8 mouse cellular contexts compared by ENCODE assay signal in genomic region chr8:116922060-116922757, GRCm38 (mm10). TPM values are rescaled to one million over a fixed set of nuclear protein-coding genes. Genes with fewer than 3 reads are reported as not detected.
A peak's percentile ranks its signal among the peaks of the same experiment; 100 is the strongest.
DNase-seq lines count a peak whose midpoint lies in the region; ATAC-seq and TF ChIP-seq lines count a peak whose summit lies in the region.

No protein-coding gene starts in this region.

- 24% methylated on average over 17 of the region's 17 CpGs for WGBS in kidney, embryonic 16.5 days
- 34% methylated on average over 17 of the region's 17 CpGs for WGBS in hindbrain, embryonic 13.5 days
- 36% methylated on average over 17 of the region's 17 CpGs for WGBS in midbrain, embryonic 13.5 days

- H3K4me1 ChIP-seq in kidney, embryonic 16.5 days (ENCODE audit: insufficient read depth, low read length), result peaks cover 11% of the 10 kb centered on the region
- H3K4me1 ChIP-seq in cortical plate, adult 2 months (ENCODE audit: control insufficient read depth, insufficient read depth, low read length), result no peaks in the 10 kb centered on the region
- peaks cover 17% of the 10 kb centered on the region for H3K4me1 ChIP-seq in hindbrain, embryonic 13.5 days (replicated peaks)
- peaks cover 17% of the 10 kb centered on the region for H3K4me1 ChIP-seq in midbrain, embryonic 13.5 days (replicated peaks)

- no peak; the same call in 1 of the 2 replicates for TF ChIP-seq POLR2A in cortical plate, adult 2 months (IDR thresholded peaks at IDR 0.05; ENCODE audit: extremely low read depth, insufficient read depth, low read length)

- peak overlapping the region; percentile 81 for H3K4me2 ChIP-seq in kidney, embryonic 16.5 days (replicated peaks; ENCODE audit: low read depth, low read length)
- H3K4me2 ChIP-seq in hindbrain, embryonic 13.5 days, result peak overlapping the region; percentile 77
- peak overlapping the region; percentile 75 for H3K4me2 ChIP-seq in midbrain, embryonic 13.5 days (replicated peaks)

- H3K36me3 ChIP-seq in kidney, embryonic 16.5 days (ENCODE audit: insufficient read depth, low read length), result peaks cover 8% of the 10 kb centered on the region; the same call in 1 of the 2 replicates
- H3K36me3 ChIP-seq in hindbrain, embryonic 13.5 days, result peaks cover 4% of the 10 kb centered on the region; the same call in 1 of the 2 replicates
- H3K36me3 ChIP-seq in midbrain, embryonic 13.5 days, result peaks cover 5% of the 10 kb centered on the region

- no peak for TF ChIP-seq CTCF in cortical plate, adult 2 months (IDR thresholded peaks at IDR 0.05; ENCODE audit: extremely low read depth, insufficient read depth, low read length)

- DNase-seq in kidney, postnatal 10 days, result no peak
- DNase-seq in urinary bladder, postnatal 10 days (ENCODE audit: low spot score), result no peak
- DNase-seq in left cerebral cortex, adult 11 months (ENCODE audit: low spot score), result no peak

- ATAC-seq in kidney, embryonic 16.5 days (ENCODE audit: low FRiP score, low TSS enrichment), result no peak
- ATAC-seq in hindbrain, embryonic 13.5 days (ENCODE audit: low FRiP score), result no peak
- peak; percentile 13; the same call in 1 of the 2 replicates for ATAC-seq in midbrain, embryonic 13.5 days
- ATAC-seq in megakaryocyte progenitor cell, adult 5-6 weeks (replicated peaks; ENCODE audit: poor library complexity), result no peak

- H3K9ac ChIP-seq in kidney, embryonic 16.5 days (replicated peaks; ENCODE audit: low read length), result peak overlapping the region; percentile 80
- H3K9ac ChIP-seq in hindbrain, embryonic 13.5 days, result peak overlapping the region; percentile 87
- peak overlapping the region; percentile 74 for H3K9ac ChIP-seq in midbrain, embryonic 13.5 days (replicated peaks)

- no peaks in the 10 kb centered on the region for H3K9me3 ChIP-seq in kidney, embryonic 16.5 days (ENCODE audit: low read length)
- H3K9me3 ChIP-seq in hindbrain, embryonic 13.5 days, result no peaks in the 10 kb centered on the region
- no peaks in the 10 kb centered on the region for H3K9me3 ChIP-seq in midbrain, embryonic 13.5 days

- H3K27ac ChIP-seq in kidney, embryonic 16.5 days (ENCODE audit: low read length), result peak overlapping the region; percentile 84
- no peak overlapping the region for H3K27ac ChIP-seq in cortical plate, adult 2 months (ENCODE audit: insufficient read depth, low read length)
- peak overlapping the region; percentile 50; the same call in 1 of the 2 replicates for H3K27ac ChIP-seq in hindbrain, embryonic 13.5 days
- H3K27ac ChIP-seq in midbrain, embryonic 13.5 days, result no peak overlapping the region

- no peaks in the 10 kb centered on the region for H3K27me3 ChIP-seq in kidney, embryonic 16.5 days (ENCODE audit: insufficient read depth, low read length)
- H3K27me3 ChIP-seq in hindbrain, embryonic 13.5 days, result no peaks in the 10 kb centered on the region
- no peaks in the 10 kb centered on the region for H3K27me3 ChIP-seq in midbrain, embryonic 13.5 days

- peak overlapping the region; percentile 79 for H3K4me3 ChIP-seq in kidney, embryonic 16.5 days (ENCODE audit: low read length)
- peak overlapping the region; percentile 56 for H3K4me3 ChIP-seq in cortical plate, adult 2 months (ENCODE audit: insufficient read depth, low read length)
- peak overlapping the region; percentile 71 for H3K4me3 ChIP-seq in hindbrain, embryonic 13.5 days
- H3K4me3 ChIP-seq in midbrain, embryonic 13.5 days (replicated peaks), result peak overlapping the region; percentile 73

RNA-seq across cellular contexts. Expression of gene Cenpn, which starts 0.7 kb away (rescaled TPM):
- polyA plus RNA-seq in kidney, embryonic 16.5 days (2015; fragmentation: Nextera tagmentation; extraction: Ambion mirVana), result 45.5 and 46.3 TPM in 2 replicates
- polyA plus RNA-seq in cortical plate, adult 2 months (2012; rRNA removed), result 1.5 and 2.4 TPM in 2 replicates
- polyA plus RNA-seq in hindbrain, embryonic 13.5 days (2015; fragmentation: Nextera tagmentation; extraction: Ambion mirVana), result 10.5 and 13.6 TPM in 2 replicates
- polyA plus RNA-seq in midbrain, embryonic 13.5 days (2015; fragmentation: Nextera tagmentation; extraction: Ambion mirVana), result 18.5 and 20.0 TPM in 2 replicates
- 47.2 and 48.4 TPM in 2 replicates for total RNA-seq in megakaryocyte progenitor cell, adult 5-6 weeks (2015)
- total RNA-seq in megakaryocyte progenitor cell, adult 5-6 weeks (2017), result 32.0 and 32.2 TPM in 2 replicates

RNA-seq across cellular contexts. Expression of gene Cmc2, which starts 1.0 kb away (rescaled TPM):
- 79.4 and 89.3 TPM in 2 replicates for polyA plus RNA-seq in kidney, embryonic 16.5 days (2015; fragmentation: Nextera tagmentation; extraction: Ambion mirVana)
- 19.6 and 21.6 TPM in 2 replicates for polyA plus RNA-seq in cortical plate, adult 2 months (2012; rRNA removed)
- polyA plus RNA-seq in hindbrain, embryonic 13.5 days (2015; fragmentation: Nextera tagmentation; extraction: Ambion mirVana), result 36.2 and 38.0 TPM in 2 replicates
- 45.1 and 46.3 TPM in 2 replicates for polyA plus RNA-seq in midbrain, embryonic 13.5 days (2015; fragmentation: Nextera tagmentation; extraction: Ambion mirVana)
- 34.4 and 41.4 TPM in 2 replicates for total RNA-seq in megakaryocyte progenitor cell, adult 5-6 weeks (2015)
- 70.7 and 79.0 TPM in 2 replicates for total RNA-seq in megakaryocyte progenitor cell, adult 5-6 weeks (2017)

RNA-seq across cellular contexts. Expression of gene Atmin, which starts 21.0 kb away (rescaled TPM):
- 12.0 and 12.9 TPM in 2 replicates for polyA plus RNA-seq in kidney, embryonic 16.5 days (2015; fragmentation: Nextera tagmentation; extraction: Ambion mirVana)
- 40.2 and 40.6 TPM in 2 replicates for polyA plus RNA-seq in cortical plate, adult 2 months (2012; rRNA removed)
- polyA plus RNA-seq in hindbrain, embryonic 13.5 days (2015; fragmentation: Nextera tagmentation; extraction: Ambion mirVana), result 19.5 and 20.9 TPM in 2 replicates
- 18.1 and 20.1 TPM in 2 replicates for polyA plus RNA-seq in midbrain, embryonic 13.5 days (2015; fragmentation: Nextera tagmentation; extraction: Ambion mirVana)
- total RNA-seq in megakaryocyte progenitor cell, adult 5-6 weeks (2015), result 11.4 and 14.3 TPM in 2 replicates
- 10.8 and 11.1 TPM in 2 replicates for total RNA-seq in megakaryocyte progenitor cell, adult 5-6 weeks (2017)

RNA-seq across cellular contexts. Expression of gene 1700030J22Rik, which starts 56.5 kb away (rescaled TPM):
- polyA plus RNA-seq in kidney, embryonic 16.5 days (2015; fragmentation: Nextera tagmentation; extraction: Ambion mirVana), result 2.6 and 2.7 TPM in 2 replicates
- polyA plus RNA-seq in cortical plate, adult 2 months (2012; rRNA removed), result 7.2 and 7.3 TPM in 2 replicates
- polyA plus RNA-seq in hindbrain, embryonic 13.5 days (2015; fragmentation: Nextera tagmentation; extraction: Ambion mirVana), result 6.3 and 7.5 TPM in 2 replicates
- polyA plus RNA-seq in midbrain, embryonic 13.5 days (2015; fragmentation: Nextera tagmentation; extraction: Ambion mirVana), result 4.8 and 6.7 TPM in 2 replicates
- not detected in 2 replicates for total RNA-seq in megakaryocyte progenitor cell, adult 5-6 weeks (2015)
- total RNA-seq in megakaryocyte progenitor cell, adult 5-6 weeks (2017), result 0.24 TPM in 1 of 2 replicates, not detected in the other

Comparison
In these comparisons a context has a peak if more than half of its experiments do, and no peak if none do; other contexts are left out.
1. H3K27ac ChIP-seq: peak in kidney, embryonic 16.5 days (single experiment) and hindbrain, embryonic 13.5 days (single experiment); none in cortical plate, adult 2 months (single experiment) and midbrain, embryonic 13.5 days (single experiment).
2. Peak in every context shown above with its lines, with median percentiles within 50 percentile points of each other: H3K4me2 ChIP-seq, H3K4me3 ChIP-seq and H3K9ac ChIP-seq.